Mouse (Mus musculus) 416B (cell line): ENCODE results near the gene Rprd1b.

Experiments used
- DNase-seq: peaks from one replicate; pipeline ENCODE4 v3.0.0; 2011; ENCODE audit warnings: low read depth

Rprd1b gene

GRCm38 (mm10) chr2:158080622-158081241 is 52.4 kb downstream of the Rprd1b start:
- no peak for DNase-seq

- no peak for DNase-seq
Measured at GRCm38 (mm10) chr2:158084486-158084885, 56.2 kb downstream of the Rprd1b start.

- DNase-seq, result no peak
Measured at GRCm38 (mm10) chr2:158090096-158090495, 61.8 kb downstream of the Rprd1b start.

- peak; percentile 56 for DNase-seq
Measured at GRCm38 (mm10) chr2:158093345-158093744, 65.0 kb downstream of the Rprd1b start.

GRCm38 (mm10) chr2:158094300-158094699 is 66.0 kb downstream of the Rprd1b start:
- DNase-seq, result no peak

GRCm38 (mm10) chr2:158094846-158095245 is 66.5 kb downstream of the Rprd1b start:
- DNase-seq, result no peak

- no peak for DNase-seq
Measured at GRCm38 (mm10) chr2:158097071-158097470, 68.8 kb downstream of the Rprd1b start.

GRCm38 (mm10) chr2:158098730-158099129 is 70.4 kb downstream of the Rprd1b start:
- no peak for DNase-seq

GRCm38 (mm10) chr2:158099537-158099936 is 71.2 kb downstream of the Rprd1b start:
- no peak for DNase-seq

- no peak for DNase-seq
Measured at GRCm38 (mm10) chr2:158101768-158102167, 73.5 kb downstream of the Rprd1b start.

GRCm38 (mm10) chr2:158104966-158105365 is 76.7 kb downstream of the Rprd1b start:
- DNase-seq, result no peak

- DNase-seq, result peak; percentile 77
Measured at GRCm38 (mm10) chr2:158105605-158106004, 77.3 kb downstream of the Rprd1b start.

- DNase-seq, result peak; percentile 70
Measured at GRCm38 (mm10) chr2:158106947-158107587, 78.8 kb downstream of the Rprd1b start.

GRCm38 (mm10) chr2:158109516-158109915 is 81.2 kb downstream of the Rprd1b start:
- DNase-seq, result peak; percentile 35

- DNase-seq, result no peak
Measured at GRCm38 (mm10) chr2:158113591-158114257, 85.4 kb downstream of the Rprd1b start.

GRCm38 (mm10) chr2:158114931-158115330 is 86.6 kb downstream of the Rprd1b start:
- DNase-seq, result no peak

GRCm38 (mm10) chr2:158115838-158116453 is 87.6 kb downstream of the Rprd1b start:
- peak; percentile 42 for DNase-seq

- DNase-seq, result no peak
Measured at GRCm38 (mm10) chr2:158116653-158117052, 88.4 kb downstream of the Rprd1b start.

GRCm38 (mm10) chr2:158119145-158119544 is 90.8 kb downstream of the Rprd1b start:
- no peak for DNase-seq

GRCm38 (mm10) chr2:158120211-158120610 is 91.9 kb downstream of the Rprd1b start:
- no peak for DNase-seq

- DNase-seq, result no peak
Measured at GRCm38 (mm10) chr2:158120868-158121267, 92.6 kb downstream of the Rprd1b start.

- peak; percentile 85 for DNase-seq
Measured at GRCm38 (mm10) chr2:158121645-158122326, 93.5 kb downstream of the Rprd1b start.
